Mouse (Mus musculus) liver, embryonic 14.5 days (tissue): ENCODE data around the gene Wnt2. TPM values are rescaled to one million over a fixed set of nuclear protein-coding genes. Genes with fewer than 3 reads are reported as not detected.
A peak's percentile ranks its signal among the peaks of the same experiment; 100 is the strongest.

Source experiments
- ATAC-seq: fragments of 200-750 bp; cut with Nextera tagmentation; 2 replicates; pipeline ENCODE4 v1.8.0; 2017; ENCODE audit warnings: moderate number of reproducible peaks, mild to moderate bottlenecking, moderate library complexity; ENCODE audit not compliant: insufficient read depth
- DNase-seq, 3 experiments: peaks; one replicate each; pipeline ENCODE4 v3.0.0-alpha.2; 2012 to 2013; ENCODE audit warnings: low read depth in 3 of 3, low spot score in 3 of 3
- H3K27ac ChIP-seq: fragments of 300-500 bp; sonication (generic); 2 replicates; pipeline ENCODE4 v1.5.1; 2014; ENCODE audit warnings: moderate library complexity, mild to moderate bottlenecking, control low read depth, inconsistent platforms
- H3K27me3 ChIP-seq: fragments of 300-500 bp; sonication (generic); 2 replicates; pipeline ENCODE4 v1.6.1; 2014; ENCODE audit warnings: mild to moderate bottlenecking, low read length, moderate library complexity; ENCODE audit not compliant: control insufficient read depth, insufficient read depth
- H3K36me3 ChIP-seq: fragments of 300-500 bp; sonication (generic); replicated peaks from 2 replicates; pipeline ENCODE4 v1.6.1; 2014; ENCODE audit warnings: low read depth; ENCODE audit not compliant: control insufficient read depth, insufficient read depth
- H3K4me1 ChIP-seq, 2 experiments: fragments of 200-500 bp in 1 of 2; fragments of 300-500 bp in 1 of 2; sonication (generic) in 1 of 2; replicated peaks; 2 replicates each; pipeline ENCODE4 v1.6.1; 2012 to 2014; ENCODE audit warnings: antibody characterized with exemption in 1 of 2, inconsistent platforms in 1 of 2, low read length in 1 of 2; ENCODE audit not compliant: control insufficient read depth in 2 of 2, insufficient read depth in 2 of 2
- H3K4me2 ChIP-seq: fragments of 300-500 bp; sonication (generic); 2 replicates; pipeline ENCODE4 v1.6.1; 2014; ENCODE audit warnings: low read depth, mild to moderate bottlenecking, control low read depth, moderate library complexity
- H3K4me3 ChIP-seq, 2 experiments: fragments of 200-500 bp in 1 of 2; fragments of 300-500 bp in 1 of 2; sonication (generic) in 1 of 2; 2 replicates each; pipeline ENCODE4 v1.5.1; 2012 to 2014; ENCODE audit warnings: low read depth in 2 of 2, low read length in 2 of 2, mild to moderate bottlenecking in 2 of 2, control low read depth in 1 of 2, inconsistent platforms in 1 of 2, moderate library complexity in 1 of 2; ENCODE audit not compliant: insufficient read depth in 1 of 2
- H3K9ac ChIP-seq: fragments of 300-500 bp; sonication (generic); replicated peaks from 2 replicates; pipeline ENCODE4 v1.6.1; 2014; ENCODE audit warnings: mild to moderate bottlenecking, control low read depth, moderate library complexity
- H3K9me3 ChIP-seq: fragments of 300-500 bp; sonication (generic); 2 replicates; pipeline ENCODE4 v1.6.1; 2016; ENCODE audit warnings: low read length, mixed read lengths; ENCODE audit not compliant: control insufficient read depth
- CTCF ChIP-seq: IDR thresholded peaks from 2 replicates; pipeline ENCODE4 v1.5.1; 2016; ENCODE audit warnings: antibody characterized with exemption, low read depth, control low read depth
- EP300 ChIP-seq: IDR thresholded peaks from 2 replicates; pipeline ENCODE4 v1.6.1; 2016; ENCODE audit warnings: antibody characterized with exemption, low read depth
- WGBS: fragments of 180-500 bp; shearing (Covaris S2); extraction: QIAGEN DNeasy Blood & Tissue Kit; methylation state at CpG from one replicate; pipeline ENCODE4 v1.1.7; 2014; ENCODE audit not compliant: insufficient replicate concordance; 5-methylcytosine and 5-hydroxymethylcytosine counted together
- polyA plus RNA-seq, 2 experiments: library from polyadenylated mRNA; depleted of rRNA in 1 of 2; stranded (reverse) in 1 of 2; unstranded in 1 of 2; fragments of >200 nt; fragmentation: Nextera tagmentation in 1 of 2; extraction: Ambion mirVana in 1 of 2; gene quantifications; 2 replicates each; pipeline versions ENCODE4 v1.2.1 to v1.2.3; 2012 to 2014

The Wnt2 gene
- polyA plus RNA-seq, 2 experiments, result 0.66 to 1.6 TPM

GRCm38 (mm10) chr6:18030868-18031508, 603 bp upstream of the Wnt2 start:
- 5% methylated on average over 12 of the region's 12 CpGs for WGBS
- H3K36me3 ChIP-seq, result no peaks in the 10 kb centered on the region
- DNase-seq, result no peak
- H3K27ac ChIP-seq, result no peak overlapping the region
- H3K9ac ChIP-seq, result no peak overlapping the region
- H3K4me3 ChIP-seq, result peak overlapping the region in 1 of 2 experiments; percentile 26; a peak in 2 of 4 replicates
- H3K4me2 ChIP-seq, result peak overlapping the region; percentile 52
- H3K27me3 ChIP-seq, result peaks cover 39% of the 10 kb centered on the region
- peaks cover 0 to 4% of the 10 kb centered on the region in 2 experiments; a peak in 1 of 4 replicates for H3K4me1 ChIP-seq
- H3K9me3 ChIP-seq, result no peaks in the 10 kb centered on the region
- no peak for TF ChIP-seq EP300
- ATAC-seq, result no peak

DNA sequence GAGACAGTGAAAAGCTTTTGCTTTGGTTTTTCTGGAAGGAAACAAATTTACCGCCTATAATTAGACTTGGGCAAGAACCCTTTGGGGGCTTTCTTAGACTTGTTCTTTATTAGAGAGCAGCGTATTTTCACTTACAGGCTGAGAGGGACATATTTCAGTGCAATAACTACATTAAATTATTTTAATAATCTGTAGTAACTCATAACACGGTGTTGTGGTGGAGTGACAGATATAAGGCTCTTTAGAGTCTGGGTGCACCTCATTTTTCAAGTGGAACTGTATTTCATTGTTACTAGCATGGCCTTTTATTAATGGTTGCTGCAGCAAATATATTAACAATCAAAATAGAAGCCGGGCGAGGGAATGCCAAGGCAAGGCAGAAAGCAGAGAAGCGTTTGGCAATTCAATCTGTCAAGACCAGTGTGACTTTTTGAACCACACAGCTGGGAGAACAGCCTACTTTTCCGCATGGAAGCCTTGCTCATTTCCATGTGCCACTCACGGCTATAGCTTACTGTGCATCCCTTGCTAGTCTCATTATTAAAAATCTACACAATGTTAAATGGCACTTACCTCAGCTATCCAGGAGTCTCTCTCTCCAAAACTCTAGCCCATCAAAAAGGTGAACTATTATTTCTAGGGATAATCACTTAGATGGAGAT, 6.1 kb downstream of the Wnt2 start:
- TF ChIP-seq CTCF (no peak), EP300 (no peak)
- no peak overlapping the region for H3K27ac ChIP-seq
- no peak overlapping the region for H3K4me2 ChIP-seq
- 63% methylated on average over 8 of the region's 8 CpGs for WGBS
- peaks cover 6% of the 10 kb centered on the region for H3K27me3 ChIP-seq
- H3K4me3 ChIP-seq, result no peak overlapping the region
- no peak for DNase-seq
- no peaks in the 10 kb centered on the region for H3K36me3 ChIP-seq
- H3K9ac ChIP-seq, result no peak overlapping the region
- no peaks in the 10 kb centered on the region for H3K9me3 ChIP-seq
- ATAC-seq, result no peak
- H3K4me1 ChIP-seq, result no peaks in the 10 kb centered on the region

DNA sequence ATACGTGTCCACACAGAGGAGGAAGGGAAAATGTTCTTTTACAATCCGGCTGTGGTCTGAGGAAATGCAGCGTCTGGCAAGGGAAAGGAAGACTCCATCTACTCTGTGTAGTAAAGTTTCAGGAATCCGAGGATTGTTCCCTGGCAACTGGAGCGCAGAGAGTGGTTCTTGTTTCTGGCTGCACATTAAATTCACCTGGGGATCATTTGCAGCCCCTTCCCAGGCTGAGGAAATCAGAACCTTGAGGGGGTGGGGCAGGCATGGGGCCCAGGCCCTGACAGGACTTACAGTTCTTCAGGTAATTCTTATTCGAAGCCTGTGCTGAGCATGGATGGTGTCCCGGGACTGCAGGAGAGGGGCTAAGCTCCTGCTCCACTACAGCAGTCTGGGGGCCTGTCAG, 17.0 kb downstream of the Wnt2 start:
- Histone ChIP-seq H3K36me3 (no peaks in the 10 kb centered on the region), H3K4me3 (no peak overlapping the region), H3K4me1 (no peaks in the 10 kb centered on the region), H3K27me3 (no peaks in the 10 kb centered on the region), H3K9ac (no peak overlapping the region), H3K9me3 (no peaks in the 10 kb centered on the region), H3K4me2 (no peak overlapping the region), H3K27ac (no peak overlapping the region)
- WGBS, result 55% methylated on average over 7 of the region's 7 CpGs
- ATAC-seq, result no peak
- DNase-seq, result no peak
- no peak for TF ChIP-seq EP300
- no peak for TF ChIP-seq CTCF

DNA sequence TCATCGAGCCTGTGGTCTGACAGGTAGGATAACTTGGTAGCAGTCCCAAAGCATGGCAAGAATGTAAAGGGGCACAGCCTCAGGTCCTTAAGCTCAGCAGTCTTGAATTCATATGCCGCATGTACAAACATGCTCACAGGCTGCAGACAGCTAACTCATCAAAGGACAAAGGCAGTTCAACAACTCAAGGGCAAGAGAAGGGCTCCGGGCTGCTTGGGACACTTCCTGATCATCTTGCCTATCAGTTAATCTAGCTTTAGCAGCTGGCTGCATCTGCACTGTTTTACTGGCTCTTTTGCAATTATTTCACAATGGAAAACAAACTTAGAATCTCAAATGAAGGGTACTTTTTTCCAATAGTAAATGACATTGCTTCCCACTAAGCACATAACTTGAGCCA, 23.0 kb downstream of the Wnt2 start:
- Histone ChIP-seq H3K9ac (no peak overlapping the region), H3K9me3 (no peaks in the 10 kb centered on the region), H3K4me1 (no peaks in the 10 kb centered on the region), H3K27ac (no peak overlapping the region), H3K4me2 (no peak overlapping the region), H3K36me3 (no peaks in the 10 kb centered on the region), H3K27me3 (no peaks in the 10 kb centered on the region), H3K4me3 (no peak overlapping the region)
- WGBS, result 54% methylated on average over 3 of the region's 3 CpGs
- DNase-seq (no peak), ATAC-seq (no peak)
- no peak for TF ChIP-seq EP300
- TF ChIP-seq CTCF, result no peak

DNA sequence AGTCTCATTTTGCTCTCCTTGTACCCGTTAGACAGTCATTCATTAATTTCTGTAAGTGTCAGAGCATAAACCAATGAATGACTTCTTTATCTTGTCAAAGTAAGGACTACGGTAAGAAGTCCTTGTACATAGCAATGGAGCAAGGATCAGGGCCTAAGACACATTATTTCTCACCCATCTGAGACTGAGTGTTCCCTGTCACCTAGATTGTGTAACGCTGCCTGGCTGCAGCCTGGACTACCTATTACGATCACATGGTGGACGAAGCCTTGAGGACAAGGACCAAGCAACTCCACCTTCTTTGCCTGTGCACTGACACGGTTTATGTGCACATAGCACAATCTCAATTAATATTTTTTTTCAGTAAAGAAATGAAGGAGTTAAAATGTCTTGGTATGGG, 28.3 kb downstream of the Wnt2 start:
- Histone ChIP-seq H3K4me3 (no peak overlapping the region), H3K4me2 (no peak overlapping the region), H3K9ac (no peak overlapping the region), H3K36me3 (no peaks in the 10 kb centered on the region), H3K27me3 (no peaks in the 10 kb centered on the region), H3K4me1 (no peaks in the 10 kb centered on the region), H3K27ac (no peak overlapping the region), H3K9me3 (no peaks in the 10 kb centered on the region)
- DNase-seq, result no peak
- WGBS, result 70% methylated on average over 6 of the region's 6 CpGs
- TF ChIP-seq EP300, result no peak
- ATAC-seq, result no peak
